Mouse (Mus musculus) kidney, adult 2 months (tissue): ENCODE results near the gene Cdc42ep4.

Experiments used
- CTCF ChIP-seq: fragments of 200-500 bp; conservative IDR thresholded peaks from 2 replicates; pipeline ENCODE4 v1.5.1; 2011; ENCODE audit warnings: low read depth, mild to moderate bottlenecking, control low read depth, low read length, moderate library complexity, mixed read lengths; ENCODE audit not compliant: insufficient read depth, insufficient read length
- POLR2A ChIP-seq: fragments of 200-500 bp; IDR thresholded peaks from one replicate; pipeline ENCODE4 v1.6.1; 2011; ENCODE audit warnings: low read depth, low read length, control low read depth

DNA sequence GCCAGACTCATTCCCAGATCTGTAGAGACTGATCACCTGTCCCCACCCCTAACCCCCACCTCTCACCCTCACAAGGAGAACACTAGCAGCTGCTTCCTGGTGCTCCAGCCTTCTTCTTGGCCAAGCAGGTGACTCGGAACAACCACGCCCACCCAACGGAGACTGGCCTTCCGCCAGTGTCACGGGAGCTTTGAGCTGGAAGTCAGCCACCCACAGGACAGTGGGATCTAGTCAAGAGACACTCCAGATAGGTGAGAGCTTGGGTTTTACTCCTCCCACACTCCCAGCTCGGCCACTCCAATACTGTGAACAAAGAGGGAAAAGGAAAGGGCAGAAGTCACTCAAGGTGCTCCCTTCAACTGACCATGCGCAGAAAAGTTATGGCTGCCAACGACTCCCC lies 12.5 kb downstream of the Cdc42ep4 start:
- TF ChIP-seq CTCF (no peak), POLR2A (no peak)
